Mouse (Mus musculus): ENCODE results near the gene BC055324. TPM values are rescaled to one million over a fixed set of nuclear protein-coding genes. Genes with fewer than 3 reads are reported as not detected.
A peak's percentile ranks its signal among the peaks of the same experiment; 100 is the strongest.

The BC055324 gene
- polyA plus RNA-seq, 1 experiment = 10.4 TPM

- Histone ChIP-seq H3K36me3 (ENCODE audit: control insufficient read depth, insufficient read depth) (no peaks in the 10 kb centered on the region), H3K79me3 (ENCODE audit: low read depth) (peaks cover 23% of the 10 kb centered on the region), H3K79me2 (ENCODE audit: control insufficient read depth, insufficient read depth) (peaks cover 31% of the 10 kb centered on the region), H3ac (ENCODE audit: control insufficient read depth, insufficient read length, low read depth) (no peak overlapping the region), H3K4me3 (ENCODE audit: insufficient read depth, poor library complexity, severe bottlenecking) (peak overlapping the region; percentile 61), H3K27me3 (ENCODE audit: control insufficient read depth, insufficient read depth, insufficient read length) (no peaks in the 10 kb centered on the region)
- TF ChIP-seq MYOD1 (IDR thresholded peaks at IDR 0.05; ENCODE audit: control insufficient read depth, insufficient read length, low read depth) = no peak
- no peak for TF ChIP-seq USF1 (IDR thresholded peaks at IDR 0.05; ENCODE audit: low read depth)
- no peak for TF ChIP-seq CTCF (IDR thresholded peaks at IDR 0.05; ENCODE audit: control insufficient read depth, insufficient read depth, insufficient read length)
- no peak for TF ChIP-seq MYOG (IDR thresholded peaks at IDR 0.05; ENCODE audit: control insufficient read depth, extremely low read depth, insufficient read length)
Measured at GRCm38 (mm10) chr1:163995609-163995913, 965 bp upstream of the BC055324 start.

DNA sequence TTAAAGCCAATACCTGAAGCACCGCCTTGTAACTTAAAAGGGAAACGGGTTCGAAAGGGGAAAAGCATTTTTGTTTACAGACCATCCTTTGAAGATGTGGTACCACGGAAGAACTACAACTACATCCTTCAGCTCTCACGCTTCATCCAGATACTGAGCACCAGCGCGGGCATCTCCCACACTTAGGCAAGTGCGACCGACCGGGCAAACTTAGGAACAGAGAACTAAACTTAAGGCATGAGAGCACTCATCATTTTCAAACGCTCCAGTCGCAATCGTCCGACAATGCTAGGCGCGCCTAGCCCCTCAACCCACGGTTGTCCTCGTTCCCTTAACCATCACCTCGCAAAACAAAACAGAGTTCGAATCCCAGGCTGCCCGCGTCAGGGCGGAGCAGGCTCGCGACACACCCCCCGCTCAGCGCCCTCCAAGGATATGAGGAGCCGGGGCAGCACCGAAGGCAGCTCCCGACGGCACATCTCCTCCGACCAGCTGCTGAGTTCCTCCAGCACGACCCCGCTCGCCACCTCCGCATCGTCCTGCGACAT lies 349 bp downstream of the BC055324 start:
- H3K79me2 ChIP-seq (ENCODE audit: control insufficient read depth, insufficient read depth) = peaks cover 31% of the 10 kb centered on the region
- H3ac ChIP-seq (ENCODE audit: control insufficient read depth, insufficient read length, low read depth) = peak overlapping the region; percentile 89
- peaks cover 23% of the 10 kb centered on the region for H3K79me3 ChIP-seq (ENCODE audit: low read depth)
- H3K36me3 ChIP-seq (ENCODE audit: control insufficient read depth, insufficient read depth) = peaks cover under 1% of the 10 kb centered on the region
- H3K4me3 ChIP-seq (ENCODE audit: insufficient read depth, poor library complexity, severe bottlenecking) = peak overlapping the region; percentile 61
- no peak for TF ChIP-seq CEBPB (IDR thresholded peaks at IDR 0.05; ENCODE audit: low read depth)
- no peak for TF ChIP-seq FOSL1 (IDR thresholded peaks at IDR 0.05; ENCODE audit: insufficient read depth, low read length, poor library complexity, severe bottlenecking)
- no peak for TF ChIP-seq CTCF (IDR thresholded peaks at IDR 0.05; ENCODE audit: control insufficient read depth, insufficient read depth, insufficient read length)
- TF ChIP-seq USF1 (IDR thresholded peaks at IDR 0.05; ENCODE audit: low read depth) = no peak
- no peak for TF ChIP-seq MYOG (IDR thresholded peaks at IDR 0.05; ENCODE audit: control insufficient read depth, extremely low read depth, insufficient read length)
- no peak for TF ChIP-seq MAX (IDR thresholded peaks at IDR 0.05)
- no peak for TF ChIP-seq MYOD1 (IDR thresholded peaks at IDR 0.05; ENCODE audit: control insufficient read depth, insufficient read length, low read depth)
- no peaks in the 10 kb centered on the region for H3K27me3 ChIP-seq (ENCODE audit: control insufficient read depth, insufficient read depth, insufficient read length)

GRCm38 (mm10) chr1:163992371-163992770 lies 2.2 kb downstream of the BC055324 start:
- Histone ChIP-seq H3K36me3 (ENCODE audit: control insufficient read depth, insufficient read depth) (peaks cover 9% of the 10 kb centered on the region), H3K27me3 (ENCODE audit: control insufficient read depth, insufficient read depth, insufficient read length) (no peaks in the 10 kb centered on the region), H3K79me2 (ENCODE audit: control insufficient read depth, insufficient read depth) (peaks cover 31% of the 10 kb centered on the region), H3K79me3 (ENCODE audit: low read depth) (peaks cover 23% of the 10 kb centered on the region), H3K4me3 (ENCODE audit: insufficient read depth, poor library complexity, severe bottlenecking) (no peak overlapping the region), H3ac (ENCODE audit: control insufficient read depth, insufficient read length, low read depth) (no peak overlapping the region)
- no peak for TF ChIP-seq MAX (IDR thresholded peaks at IDR 0.05)
- no peak for TF ChIP-seq MYOD1 (IDR thresholded peaks at IDR 0.05; ENCODE audit: control insufficient read depth, insufficient read length, low read depth)
- TF ChIP-seq CTCF (IDR thresholded peaks at IDR 0.05; ENCODE audit: control insufficient read depth, insufficient read depth, insufficient read length) = no peak

DNA sequence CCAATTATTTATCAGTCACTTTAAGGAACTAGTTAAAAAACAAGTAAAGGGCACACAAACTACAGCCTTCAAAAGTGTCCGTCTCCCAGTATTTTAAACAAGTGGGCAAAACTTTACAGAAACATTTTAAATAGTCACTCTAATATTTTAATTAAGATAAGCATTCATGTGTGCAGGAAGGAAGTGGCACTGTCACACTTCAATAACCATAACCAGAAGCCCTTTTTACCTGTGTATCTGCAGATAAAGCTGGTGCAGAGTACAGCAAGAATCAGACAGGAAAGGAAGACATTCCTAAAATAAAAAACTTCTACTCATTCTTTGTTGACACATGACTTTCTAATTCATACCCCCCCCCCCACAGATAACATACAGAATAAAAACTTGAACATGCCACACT lies 18.1 kb downstream of the BC055324 start:
- H3K79me3 ChIP-seq (ENCODE audit: low read depth) = no peaks in the 10 kb centered on the region
- H3K79me2 ChIP-seq (ENCODE audit: control insufficient read depth, insufficient read depth) = no peaks in the 10 kb centered on the region
- peaks cover 37% of the 10 kb centered on the region for H3K36me3 ChIP-seq (ENCODE audit: control insufficient read depth, insufficient read depth)
- H3K4me3 ChIP-seq (ENCODE audit: insufficient read depth, poor library complexity, severe bottlenecking) = no peak overlapping the region
- H3ac ChIP-seq (ENCODE audit: control insufficient read depth, insufficient read length, low read depth) = no peak overlapping the region
- TF ChIP-seq MYOG (IDR thresholded peaks at IDR 0.05; ENCODE audit: control insufficient read depth, extremely low read depth, insufficient read length) (no peak), MAX (IDR thresholded peaks at IDR 0.05) (no peak)
- H3K27me3 ChIP-seq (ENCODE audit: control insufficient read depth, insufficient read depth, insufficient read length) = no peaks in the 10 kb centered on the region

DNA sequence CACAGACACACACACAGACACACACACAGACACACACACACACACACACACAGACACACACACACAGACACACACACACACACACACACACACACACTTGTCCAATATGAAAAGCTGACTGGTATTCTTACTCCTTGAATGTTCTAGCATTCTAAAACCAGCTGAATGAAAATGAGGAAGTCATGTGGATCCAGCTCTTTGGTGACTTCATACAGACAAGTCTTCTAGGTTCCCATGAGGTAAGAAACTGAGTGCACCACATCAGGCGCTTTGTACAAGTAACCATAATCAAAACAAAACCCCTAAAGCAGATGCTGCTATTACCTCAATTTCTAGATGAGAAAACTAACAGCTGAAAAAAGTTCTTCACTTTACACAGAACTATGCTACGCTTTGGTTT lies 19.5 kb downstream of the BC055324 start:
- no peaks in the 10 kb centered on the region for H3K27me3 ChIP-seq (ENCODE audit: control insufficient read depth, insufficient read depth, insufficient read length)
- H3K79me2 ChIP-seq (ENCODE audit: control insufficient read depth, insufficient read depth) = no peaks in the 10 kb centered on the region
- H3K4me3 ChIP-seq (ENCODE audit: insufficient read depth, poor library complexity, severe bottlenecking) = no peak overlapping the region

GRCm38 (mm10) chr1:163974471-163974870 lies 20.1 kb downstream of the BC055324 start:
- peaks cover 38% of the 10 kb centered on the region for H3K36me3 ChIP-seq (ENCODE audit: control insufficient read depth, insufficient read depth)
- H3K4me3 ChIP-seq (ENCODE audit: insufficient read depth, poor library complexity, severe bottlenecking) = no peak overlapping the region
- H3K27me3 ChIP-seq (ENCODE audit: control insufficient read depth, insufficient read depth, insufficient read length) = no peaks in the 10 kb centered on the region
- no peaks in the 10 kb centered on the region for H3K79me2 ChIP-seq (ENCODE audit: control insufficient read depth, insufficient read depth)
- no peak for TF ChIP-seq FOSL1 (IDR thresholded peaks at IDR 0.05; ENCODE audit: insufficient read depth, low read length, poor library complexity, severe bottlenecking)
- no peak for TF ChIP-seq CEBPB (IDR thresholded peaks at IDR 0.05; ENCODE audit: low read depth)
- no peak for TF ChIP-seq USF1 (IDR thresholded peaks at IDR 0.05; ENCODE audit: low read depth)
- no peak for TF ChIP-seq CTCF (IDR thresholded peaks at IDR 0.05; ENCODE audit: control insufficient read depth, insufficient read depth, insufficient read length)
- TF ChIP-seq MYOD1 (IDR thresholded peaks at IDR 0.05; ENCODE audit: control insufficient read depth, insufficient read length, low read depth) = no peak
- TF ChIP-seq MYOG (IDR thresholded peaks at IDR 0.05; ENCODE audit: control insufficient read depth, extremely low read depth, insufficient read length) = no peak
- TF ChIP-seq MAX (IDR thresholded peaks at IDR 0.05) = no peak
- no peaks in the 10 kb centered on the region for H3K79me3 ChIP-seq (ENCODE audit: low read depth)
- H3ac ChIP-seq (ENCODE audit: control insufficient read depth, insufficient read length, low read depth) = no peak overlapping the region

More for the DNA sequence above, 19.5 kb downstream of the BC055324 start:
- Histone ChIP-seq H3ac (ENCODE audit: control insufficient read depth, insufficient read length, low read depth) (no peak overlapping the region), H3K79me3 (ENCODE audit: low read depth) (no peaks in the 10 kb centered on the region), H3K36me3 (ENCODE audit: control insufficient read depth, insufficient read depth) (peaks cover 38% of the 10 kb centered on the region)
- TF ChIP-seq CEBPB (IDR thresholded peaks at IDR 0.05; ENCODE audit: low read depth) (no peak), MAX (IDR thresholded peaks at IDR 0.05) (no peak), FOSL1 (IDR thresholded peaks at IDR 0.05; ENCODE audit: insufficient read depth, low read length, poor library complexity, severe bottlenecking) (no peak), MYOD1 (IDR thresholded peaks at IDR 0.05; ENCODE audit: control insufficient read depth, insufficient read length, low read depth) (no peak)
